Mouse (Mus musculus): ENCODE data around the gene Exoc4. TPM values are rescaled to one million over a fixed set of nuclear protein-coding genes. Genes with fewer than 3 reads are reported as not detected.

Gene Exoc4
- polyA plus RNA-seq, 1 experiment: 40.1 TPM

- TF ChIP-seq REST (IDR thresholded peaks at IDR 0.05; ENCODE audit: insufficient read depth, insufficient read length) (no peak), MAX (IDR thresholded peaks at IDR 0.05; ENCODE audit: low read depth) (no peak), USF1 (IDR thresholded peaks at IDR 0.05; ENCODE audit: low read depth) (no peak), POLR2AphosphoS2 (IDR thresholded peaks at IDR 0.05; ENCODE audit: insufficient read length, low read depth) (no peak), MYOD1 (IDR thresholded peaks at IDR 0.05; ENCODE audit: control insufficient read depth in 1 of 3, insufficient read length in 2 of 3, low read depth in 2 of 3) (no peak), E2F4 (IDR thresholded peaks at IDR 0.05; ENCODE audit: insufficient read depth) (no peak), TCF3 (IDR thresholded peaks at IDR 0.05; ENCODE audit: insufficient read length, low read depth) (no peak), MYOG (IDR thresholded peaks at IDR 0.05; ENCODE audit: control insufficient read depth in 1 of 3, insufficient read depth in 1 of 3, insufficient read length in 2 of 3, low read depth in 2 of 3) (no peak), TCF12 (IDR thresholded peaks at IDR 0.05; ENCODE audit: insufficient read depth, poor library complexity, severe bottlenecking) (no peak), SRF (IDR thresholded peaks at IDR 0.05; ENCODE audit: control insufficient read depth, insufficient read length, low read depth) (no peak), CEBPB (IDR thresholded peaks at IDR 0.05; ENCODE audit: insufficient read depth, poor library complexity, severe bottlenecking) (no peak), POLR2A (IDR thresholded peaks at IDR 0.05; ENCODE audit: insufficient read length, low read depth) (no peak)
- Histone ChIP-seq H3K4me3 (no peak overlapping the region), H3K4me2 (ENCODE audit: low read depth) (no peak overlapping the region), H3K36me3 (ENCODE audit: control insufficient read depth, insufficient read depth) (no peaks in the 10 kb centered on the region), H3ac (ENCODE audit: control insufficient read depth, insufficient read length) (no peak overlapping the region), H3K79me2 (ENCODE audit: control insufficient read depth, insufficient read depth) (no peaks in the 10 kb centered on the region), H3K27me3 (ENCODE audit: control insufficient read depth, insufficient read depth, insufficient read length) (no peaks in the 10 kb centered on the region)
These were observed 388.3 kb downstream of the Exoc4 start for GRCm38 (mm10) chr6:33637192-33637591.

GRCm38 (mm10) chr6:33681778-33682640 is 433.1 kb downstream of the Exoc4 start:
- Histone ChIP-seq H3K79me2 (ENCODE audit: control insufficient read depth, insufficient read depth) (no peaks in the 10 kb centered on the region), H3ac (ENCODE audit: control insufficient read depth, insufficient read length) (no peak overlapping the region), H3K36me3 (ENCODE audit: control insufficient read depth, insufficient read depth) (no peaks in the 10 kb centered on the region), H3K4me2 (ENCODE audit: low read depth) (no peak overlapping the region), H3K27me3 (ENCODE audit: control insufficient read depth, insufficient read depth, insufficient read length) (no peaks in the 10 kb centered on the region), H3K4me3 (no peak overlapping the region)
- no peak for TF ChIP-seq POLR2AphosphoS2 (IDR thresholded peaks at IDR 0.05; ENCODE audit: insufficient read length, low read depth)
- no peak for TF ChIP-seq CEBPB (IDR thresholded peaks at IDR 0.05; ENCODE audit: insufficient read depth, poor library complexity, severe bottlenecking)
- no peak for TF ChIP-seq SRF (IDR thresholded peaks at IDR 0.05; ENCODE audit: control insufficient read depth, insufficient read length, low read depth)
- no peak for TF ChIP-seq REST (IDR thresholded peaks at IDR 0.05; ENCODE audit: insufficient read depth, insufficient read length)
- TF ChIP-seq TCF12 (IDR thresholded peaks at IDR 0.05; ENCODE audit: insufficient read depth, poor library complexity, severe bottlenecking): no peak
- TF ChIP-seq MYOD1 (IDR thresholded peaks at IDR 0.05; ENCODE audit: control insufficient read depth in 1 of 3, insufficient read length in 2 of 3, low read depth in 2 of 3): no peak
- TF ChIP-seq POLR2A (IDR thresholded peaks at IDR 0.05; ENCODE audit: insufficient read length, low read depth): no peak
- no peak for TF ChIP-seq MAX (IDR thresholded peaks at IDR 0.05; ENCODE audit: low read depth)
- TF ChIP-seq TCF3 (IDR thresholded peaks at IDR 0.05; ENCODE audit: insufficient read length, low read depth): no peak
- TF ChIP-seq USF1 (IDR thresholded peaks at IDR 0.05; ENCODE audit: low read depth): no peak
- TF ChIP-seq E2F4 (IDR thresholded peaks at IDR 0.05; ENCODE audit: insufficient read depth): no peak

GRCm38 (mm10) chr6:33683533-33683932 is 434.6 kb downstream of the Exoc4 start:
- Histone ChIP-seq H3ac (ENCODE audit: control insufficient read depth, insufficient read length) (no peak overlapping the region), H3K27me3 (ENCODE audit: control insufficient read depth, insufficient read depth, insufficient read length) (no peaks in the 10 kb centered on the region), H3K79me2 (ENCODE audit: control insufficient read depth, insufficient read depth) (no peaks in the 10 kb centered on the region), H3K36me3 (ENCODE audit: control insufficient read depth, insufficient read depth) (no peaks in the 10 kb centered on the region), H3K4me3 (no peak overlapping the region), H3K4me2 (ENCODE audit: low read depth) (no peak overlapping the region)
- no peak for TF ChIP-seq TCF3 (IDR thresholded peaks at IDR 0.05; ENCODE audit: insufficient read length, low read depth)
- no peak for TF ChIP-seq USF1 (IDR thresholded peaks at IDR 0.05; ENCODE audit: low read depth)
- TF ChIP-seq MYOD1 (IDR thresholded peaks at IDR 0.05; ENCODE audit: control insufficient read depth in 1 of 3, insufficient read length in 2 of 3, low read depth in 2 of 3): no peak
- TF ChIP-seq E2F4 (IDR thresholded peaks at IDR 0.05; ENCODE audit: insufficient read depth): no peak
- TF ChIP-seq MAX (IDR thresholded peaks at IDR 0.05; ENCODE audit: low read depth): no peak
- no peak for TF ChIP-seq SRF (IDR thresholded peaks at IDR 0.05; ENCODE audit: control insufficient read depth, insufficient read length, low read depth)
- no peak for TF ChIP-seq CEBPB (IDR thresholded peaks at IDR 0.05; ENCODE audit: insufficient read depth, poor library complexity, severe bottlenecking)
- no peak for TF ChIP-seq POLR2AphosphoS2 (IDR thresholded peaks at IDR 0.05; ENCODE audit: insufficient read length, low read depth)
- TF ChIP-seq TCF12 (IDR thresholded peaks at IDR 0.05; ENCODE audit: insufficient read depth, poor library complexity, severe bottlenecking): no peak
- TF ChIP-seq POLR2A (IDR thresholded peaks at IDR 0.05; ENCODE audit: insufficient read length, low read depth): no peak
- TF ChIP-seq REST (IDR thresholded peaks at IDR 0.05; ENCODE audit: insufficient read depth, insufficient read length): no peak
- no peak for TF ChIP-seq MYOG (IDR thresholded peaks at IDR 0.05; ENCODE audit: control insufficient read depth in 1 of 3, insufficient read depth in 1 of 3, insufficient read length in 2 of 3, low read depth in 2 of 3)

GRCm38 (mm10) chr6:33685321-33685720 is 436.4 kb downstream of the Exoc4 start:
- H3K4me3 ChIP-seq: no peak overlapping the region
- no peaks in the 10 kb centered on the region for H3K36me3 ChIP-seq (ENCODE audit: control insufficient read depth, insufficient read depth)
- no peaks in the 10 kb centered on the region for H3K79me2 ChIP-seq (ENCODE audit: control insufficient read depth, insufficient read depth)
- no peak overlapping the region for H3K4me2 ChIP-seq (ENCODE audit: low read depth)
- no peak overlapping the region for H3ac ChIP-seq (ENCODE audit: control insufficient read depth, insufficient read length)
- no peaks in the 10 kb centered on the region for H3K27me3 ChIP-seq (ENCODE audit: control insufficient read depth, insufficient read depth, insufficient read length)
- TF ChIP-seq SRF (IDR thresholded peaks at IDR 0.05; ENCODE audit: control insufficient read depth, insufficient read length, low read depth): no peak
- no peak for TF ChIP-seq TCF3 (IDR thresholded peaks at IDR 0.05; ENCODE audit: insufficient read length, low read depth)
- no peak for TF ChIP-seq E2F4 (IDR thresholded peaks at IDR 0.05; ENCODE audit: insufficient read depth)
- no peak for TF ChIP-seq CEBPB (IDR thresholded peaks at IDR 0.05; ENCODE audit: insufficient read depth, poor library complexity, severe bottlenecking)
- TF ChIP-seq POLR2A (IDR thresholded peaks at IDR 0.05; ENCODE audit: insufficient read length, low read depth): no peak
- TF ChIP-seq MYOG (IDR thresholded peaks at IDR 0.05; ENCODE audit: control insufficient read depth in 1 of 3, insufficient read depth in 1 of 3, insufficient read length in 2 of 3, low read depth in 2 of 3): no peak
- no peak for TF ChIP-seq REST (IDR thresholded peaks at IDR 0.05; ENCODE audit: insufficient read depth, insufficient read length)
